Mouse (Mus musculus): Measurements from ENCODE around the gene Bag5. TPM values are rescaled to one million over a fixed set of nuclear protein-coding genes. Genes with fewer than 3 reads are reported as not detected.
"Not testable (repeated sequence)": the region's sequence is repeated elsewhere in the genome, so short reads cannot be mapped to it uniquely, and the experiment has no call there.

Bag5 gene
- polyA plus RNA-seq, 1 experiment from 2014 or later = 56.5 TPM

DNA sequence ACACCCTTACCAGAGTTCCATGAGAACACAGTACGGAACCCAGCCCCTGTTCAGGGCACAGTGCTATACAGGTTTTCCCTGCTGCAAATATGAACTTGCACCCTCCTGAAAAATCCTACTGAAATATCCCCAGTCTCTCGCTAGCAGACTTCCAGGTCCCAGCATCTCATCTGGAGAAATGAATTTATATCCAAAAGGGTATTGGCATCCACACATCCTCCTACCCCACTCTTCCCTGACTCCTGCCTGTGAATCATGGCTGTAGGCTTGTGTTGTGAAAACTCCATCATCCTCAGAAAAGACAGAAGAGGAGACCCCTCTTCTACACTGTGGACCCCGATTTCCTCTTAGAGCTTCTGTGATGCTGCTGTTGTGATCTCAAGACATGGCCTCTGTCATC is 37.7 kb upstream of the Bag5 start:
- no peak for DNase-seq (ENCODE audit: extremely low spot score, low spot score)
- WGBS = 96% methylated on average over 3 of the region's 3 CpGs

DNA sequence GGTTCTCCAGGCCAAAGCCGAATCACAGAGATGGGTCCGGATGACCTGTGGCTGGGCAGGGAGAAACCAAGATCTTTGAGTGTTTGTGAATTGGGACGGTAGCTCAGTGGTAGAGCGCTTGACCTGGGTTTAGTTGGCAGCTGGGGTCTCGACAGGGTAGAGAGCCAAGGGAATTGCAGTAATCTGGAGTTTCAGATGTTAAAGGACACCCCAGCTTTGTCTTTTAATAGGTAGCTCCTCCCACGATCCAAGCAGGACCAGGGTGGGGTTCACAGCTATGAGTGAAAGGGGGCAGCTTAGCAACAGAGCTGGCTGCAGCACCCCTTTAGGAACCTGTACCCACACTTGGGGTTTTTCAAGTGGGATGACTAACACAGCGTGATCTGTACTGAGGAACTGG is 34.4 kb upstream of the Bag5 start:
- no peak overlapping the region for H3K27ac ChIP-seq
- WGBS = 86% methylated on average over 7 of the region's 7 CpGs
- no peak overlapping the region for H3K4me3 ChIP-seq
- H3K9me3 ChIP-seq = no peaks in the 10 kb centered on the region
- peaks cover 6% of the 10 kb centered on the region for H3K4me1 ChIP-seq
- no peaks in the 10 kb centered on the region for H3K36me3 ChIP-seq (replicated peaks)
- no peak for DNase-seq (ENCODE audit: extremely low spot score, low spot score)
- no peaks in the 10 kb centered on the region for H3K27me3 ChIP-seq (ENCODE audit: poor library complexity, severe bottlenecking)

More for the DNA sequence above, 37.7 kb upstream of the Bag5 start:
- Histone ChIP-seq H3K9me3 (no peaks in the 10 kb centered on the region), H3K4me3 (no peak overlapping the region), H3K36me3 (replicated peaks) (no peaks in the 10 kb centered on the region), H3K4me1 (peaks cover 6% of the 10 kb centered on the region), H3K27me3 (ENCODE audit: poor library complexity, severe bottlenecking) (no peaks in the 10 kb centered on the region), H3K27ac (no peak overlapping the region)

DNA sequence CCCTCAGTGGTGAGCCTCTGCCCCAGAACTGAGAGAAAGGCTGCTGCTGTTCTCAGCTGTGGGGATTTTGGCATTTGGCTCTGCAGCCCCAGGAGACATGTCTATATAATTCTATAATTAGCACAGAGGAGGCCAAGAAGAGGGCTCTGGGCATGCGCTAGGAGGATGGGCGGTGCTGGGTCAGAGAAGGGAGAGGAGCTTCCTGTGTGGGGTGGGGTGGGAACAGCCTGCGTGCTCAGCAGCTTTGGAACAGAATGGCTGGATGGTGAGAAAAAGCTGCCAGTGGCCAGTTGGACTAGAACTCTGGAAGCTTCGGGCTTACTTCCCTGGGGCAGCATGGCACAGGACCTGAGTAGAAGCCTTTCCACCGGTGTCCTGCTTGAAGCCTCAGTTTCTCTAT is 33.0 kb upstream of the Bag5 start:
- DNase-seq (ENCODE audit: extremely low spot score, low spot score) = no peak
- Histone ChIP-seq H3K27me3 (ENCODE audit: poor library complexity, severe bottlenecking) (no peaks in the 10 kb centered on the region), H3K36me3 (replicated peaks) (no peaks in the 10 kb centered on the region), H3K4me1 (peaks cover 6% of the 10 kb centered on the region), H3K27ac (peak overlapping the region; percentile 37; the same call in 1 of the 2 replicates), H3K9me3 (no peaks in the 10 kb centered on the region), H3K4me3 (no peak overlapping the region)
- 86% methylated on average over 5 of the region's 5 CpGs for WGBS

DNA sequence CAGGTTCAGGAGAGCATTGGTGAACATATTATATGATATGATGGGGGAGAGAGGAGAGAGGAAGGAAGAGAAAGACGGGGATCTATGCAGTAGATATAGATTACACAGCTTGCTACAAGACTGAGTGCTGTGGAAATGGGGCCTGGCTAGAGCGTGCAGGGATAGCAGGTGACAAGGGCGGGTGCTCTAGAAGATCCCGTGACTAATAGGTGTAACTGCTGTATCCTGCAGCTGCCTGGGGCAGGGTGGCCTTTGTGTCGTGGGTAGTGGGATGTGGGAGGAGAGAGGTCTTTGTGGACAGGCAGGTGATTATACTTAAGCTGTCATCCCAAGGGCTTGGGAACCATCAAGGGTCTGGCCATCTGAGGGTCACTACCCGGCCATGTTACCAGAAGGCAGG is 32.2 kb upstream of the Bag5 start:
- H3K36me3 ChIP-seq (replicated peaks) = no peaks in the 10 kb centered on the region
- peaks cover 6% of the 10 kb centered on the region for H3K4me1 ChIP-seq
- H3K9me3 ChIP-seq = no peaks in the 10 kb centered on the region
- DNase-seq (ENCODE audit: extremely low spot score, low spot score) = no peak
- no peak overlapping the region for H3K4me3 ChIP-seq
- H3K27ac ChIP-seq = no peak overlapping the region; the same call in 1 of the 2 replicates
- WGBS = 78% methylated on average over 6 of the region's 6 CpGs
- no peaks in the 10 kb centered on the region for H3K27me3 ChIP-seq (ENCODE audit: poor library complexity, severe bottlenecking)

DNA sequence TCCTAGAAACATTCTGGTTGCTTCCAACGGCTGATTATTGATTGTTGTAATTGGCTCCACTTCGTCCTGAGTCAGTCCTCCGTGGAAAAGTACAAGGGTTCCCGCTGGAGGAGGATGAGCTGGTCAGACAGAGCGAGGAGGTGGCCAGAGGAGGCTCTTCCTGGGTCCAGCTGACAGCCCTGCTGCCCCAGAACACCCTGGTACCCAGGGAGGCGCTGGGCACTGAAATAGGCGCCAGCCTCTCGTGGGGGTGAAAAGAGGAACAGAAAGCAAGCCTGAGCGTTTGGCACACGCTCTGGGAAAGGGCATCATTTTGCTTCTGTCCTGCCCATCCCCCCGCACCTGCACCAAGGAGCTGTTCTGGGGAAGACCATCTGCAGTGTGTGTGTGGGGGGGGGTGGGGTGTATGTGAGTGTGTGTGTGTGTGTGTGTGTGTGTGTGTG is 30.9 kb upstream of the Bag5 start:
- DNase-seq (ENCODE audit: extremely low spot score, low spot score) = no peak
- no peak overlapping the region for H3K4me3 ChIP-seq
- peaks cover 6% of the 10 kb centered on the region for H3K4me1 ChIP-seq
- no peaks in the 10 kb centered on the region for H3K27me3 ChIP-seq (ENCODE audit: poor library complexity, severe bottlenecking)
- H3K36me3 ChIP-seq (replicated peaks) = peaks cover 6% of the 10 kb centered on the region; the same call in 1 of the 2 replicates
- H3K27ac ChIP-seq = no peak overlapping the region
- WGBS = 90% methylated on average over 11 of the region's 11 CpGs
- H3K9me3 ChIP-seq = no peaks in the 10 kb centered on the region

GRCm38 (mm10) chr12:111743419-111743818 is 30.4 kb upstream of the Bag5 start:
- no peaks in the 10 kb centered on the region for H3K27me3 ChIP-seq (ENCODE audit: poor library complexity, severe bottlenecking)
- H3K9me3 ChIP-seq = no peaks in the 10 kb centered on the region
- 87% methylated on average over 2 of the region's 2 CpGs for WGBS
- no peak overlapping the region for H3K27ac ChIP-seq
- peaks cover 6% of the 10 kb centered on the region for H3K4me1 ChIP-seq
- H3K36me3 ChIP-seq (replicated peaks) = peaks cover 6% of the 10 kb centered on the region; the same call in 1 of the 2 replicates
- no peak overlapping the region for H3K4me3 ChIP-seq
- no peak for DNase-seq (ENCODE audit: extremely low spot score, low spot score)

GRCm38 (mm10) chr12:111741338-111741737 is 28.3 kb upstream of the Bag5 start:
- peaks cover 5% of the 10 kb centered on the region for H3K4me1 ChIP-seq
- DNase-seq (ENCODE audit: extremely low spot score, low spot score) = no peak
- no peak overlapping the region for H3K27ac ChIP-seq
- WGBS = 77% methylated on average over 8 of the region's 8 CpGs
- H3K36me3 ChIP-seq (replicated peaks) = peaks cover 6% of the 10 kb centered on the region; the same call in 1 of the 2 replicates
- H3K4me3 ChIP-seq = no peak overlapping the region
- no peaks in the 10 kb centered on the region for H3K27me3 ChIP-seq (ENCODE audit: poor library complexity, severe bottlenecking)
- H3K9me3 ChIP-seq = no peaks in the 10 kb centered on the region

GRCm38 (mm10) chr12:111738754-111739153 is 25.7 kb upstream of the Bag5 start:
- Histone ChIP-seq H3K4me1 (no peaks in the 10 kb centered on the region), H3K27me3 (ENCODE audit: poor library complexity, severe bottlenecking) (no peaks in the 10 kb centered on the region), H3K9me3 (no peaks in the 10 kb centered on the region), H3K36me3 (replicated peaks) (peaks cover 6% of the 10 kb centered on the region), H3K4me3 (no peak overlapping the region), H3K27ac (no peak overlapping the region)
- WGBS = 10% methylated on average over 3 of the region's 3 CpGs
- DNase-seq (ENCODE audit: extremely low spot score, low spot score) = peak; percentile 53

DNA sequence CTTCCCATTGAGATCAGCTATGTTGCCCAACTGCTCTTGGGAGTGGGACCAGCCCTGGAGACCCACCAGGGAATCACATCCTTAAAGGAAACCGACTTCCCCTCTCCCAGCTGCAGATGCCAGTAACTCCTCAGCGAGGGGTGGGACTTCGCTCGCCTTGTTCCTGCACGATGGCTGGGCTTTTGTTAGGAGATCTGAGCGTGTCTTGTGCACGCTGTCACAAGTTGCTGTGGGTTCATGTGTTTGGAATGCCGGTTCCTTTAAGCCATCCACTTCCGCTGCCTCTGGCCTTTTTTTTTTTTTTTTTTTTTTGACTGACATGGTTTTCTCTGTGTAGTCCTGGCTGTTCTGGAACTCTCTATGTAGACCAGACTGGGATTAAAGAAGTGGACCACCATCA is 24.3 kb upstream of the Bag5 start:
- Histone ChIP-seq H3K27me3 (ENCODE audit: poor library complexity, severe bottlenecking) (no peaks in the 10 kb centered on the region), H3K27ac (no peak overlapping the region), H3K36me3 (replicated peaks) (peaks cover 12% of the 10 kb centered on the region), H3K4me1 (peaks cover 8% of the 10 kb centered on the region), H3K9me3 (no peaks in the 10 kb centered on the region), H3K4me3 (no peak overlapping the region)
- 66% methylated on average over 9 of the region's 9 CpGs for WGBS
- no peak for DNase-seq (ENCODE audit: extremely low spot score, low spot score)

GRCm38 (mm10) chr12:111736676-111737075 is 23.6 kb upstream of the Bag5 start:
- 88% methylated on average over 8 of the region's 8 CpGs for WGBS
- not testable (repeated sequence) for H3K27me3 ChIP-seq (ENCODE audit: poor library complexity, severe bottlenecking); H3K4me3 ChIP-seq; H3K9me3 ChIP-seq; H3K27ac ChIP-seq; DNase-seq (ENCODE audit: extremely low spot score, low spot score)
- Histone ChIP-seq H3K36me3 (replicated peaks) (peaks cover 15% of the 10 kb centered on the region), H3K4me1 (peaks cover 15% of the 10 kb centered on the region)

DNA sequence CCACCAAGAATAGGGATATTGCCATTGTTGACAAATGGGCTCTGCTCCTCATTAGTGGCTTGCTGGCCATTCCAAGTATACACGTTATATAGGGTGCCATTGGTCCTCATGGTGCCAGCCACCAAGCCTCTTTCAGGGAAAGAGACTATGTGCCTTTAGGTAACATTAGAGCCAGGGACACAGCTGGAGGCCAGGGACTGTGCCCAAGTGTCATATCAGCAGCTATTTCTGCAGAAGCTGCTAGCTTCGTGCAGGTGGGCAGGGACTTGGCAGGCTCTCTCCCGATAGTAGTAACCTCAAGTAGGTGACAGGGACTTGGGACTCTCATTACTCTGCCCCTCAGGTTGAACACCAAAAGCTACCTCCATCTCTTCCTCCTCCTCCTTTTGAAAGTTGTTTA is 21.9 kb upstream of the Bag5 start:
- DNase-seq (ENCODE audit: extremely low spot score, low spot score) = no peak
- H3K4me1 ChIP-seq = peaks cover 15% of the 10 kb centered on the region
- WGBS = 97% methylated on average over 3 of the region's 3 CpGs
- peaks cover 23% of the 10 kb centered on the region for H3K36me3 ChIP-seq (replicated peaks)
- H3K9me3 ChIP-seq = no peaks in the 10 kb centered on the region
- H3K27ac ChIP-seq = no peak overlapping the region
- H3K4me3 ChIP-seq = no peak overlapping the region
- H3K27me3 ChIP-seq (ENCODE audit: poor library complexity, severe bottlenecking) = peaks cover 8% of the 10 kb centered on the region

GRCm38 (mm10) chr12:111732921-111733320 is 19.9 kb upstream of the Bag5 start:
- 69% methylated on average over 5 of the region's 5 CpGs for WGBS

GRCm38 (mm10) chr12:111731822-111732807 is 19.1 kb upstream of the Bag5 start:
- WGBS = 34% methylated on average over 30 of the region's 30 CpGs
- H3K27ac ChIP-seq = peak overlapping the region; percentile 54
- peaks cover 15% of the 10 kb centered on the region for H3K4me1 ChIP-seq
- peaks cover 8% of the 10 kb centered on the region for H3K27me3 ChIP-seq (ENCODE audit: poor library complexity, severe bottlenecking)
- H3K9me3 ChIP-seq = no peaks in the 10 kb centered on the region
- peak overlapping the region; percentile 25 for H3K4me3 ChIP-seq
- H3K36me3 ChIP-seq (replicated peaks) = peaks cover 44% of the 10 kb centered on the region
- peak; percentile 86 for DNase-seq (ENCODE audit: extremely low spot score, low spot score)

More at GRCm38 (mm10) chr12:111732921-111733320, 19.9 kb upstream of the Bag5 start:
- Histone ChIP-seq H3K4me1 (peaks cover 15% of the 10 kb centered on the region), H3K4me3 (no peak overlapping the region), H3K27ac (peak overlapping the region; percentile 54), H3K27me3 (ENCODE audit: poor library complexity, severe bottlenecking) (peaks cover 8% of the 10 kb centered on the region), H3K36me3 (replicated peaks) (peaks cover 35% of the 10 kb centered on the region), H3K9me3 (no peaks in the 10 kb centered on the region)
- DNase-seq (ENCODE audit: extremely low spot score, low spot score) = no peak

All from forebrain, embryonic 10.5 days (tissue).